Mouse (Mus musculus) cerebellum, adult 9-10 months (tissue): ENCODE measurements at regions not wholly inside any gene's neighbourhood (a gene's known extent, or its start where the extent isn't known, plus 50 kb on each side); places are given as distances from the start of the nearest gene placed in this dataset.
A peak's percentile ranks its signal among the peaks of the same experiment; 100 is the strongest.
"Not testable (repeated sequence)": the region's sequence is repeated elsewhere in the genome, so short reads cannot be mapped to it uniquely, and the experiment has no call there.

Source experiments
- DNase-seq: peaks from one replicate; pipeline ENCODE4 v3.0.0; 2022

DNA sequence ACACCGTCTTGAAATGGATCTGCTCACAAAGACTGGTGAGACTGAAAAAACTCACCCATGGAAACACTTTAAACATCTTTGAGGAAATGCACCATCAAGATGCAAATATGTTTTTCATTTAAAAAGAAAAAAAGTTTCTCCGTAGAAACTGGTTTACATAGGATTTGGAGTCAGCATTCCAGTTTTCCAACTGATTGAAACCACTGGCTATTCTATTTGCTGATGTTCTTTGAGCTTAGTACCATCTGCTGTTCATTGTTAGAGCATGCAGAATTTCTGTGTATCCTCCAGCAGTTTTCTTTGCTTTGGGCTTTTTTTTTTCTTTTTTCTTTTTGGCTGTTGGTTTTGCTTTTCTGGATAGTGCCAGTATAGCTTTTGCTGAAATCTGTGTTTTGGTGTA lies 1948.3 kb downstream of the 9330182O14Rik start:
- DNase-seq: no peak

GRCm38 (mm10) chr15:42100730-42101129 lies 1966.6 kb downstream of the 9330182O14Rik start:
- DNase-seq: no peak

DNA sequence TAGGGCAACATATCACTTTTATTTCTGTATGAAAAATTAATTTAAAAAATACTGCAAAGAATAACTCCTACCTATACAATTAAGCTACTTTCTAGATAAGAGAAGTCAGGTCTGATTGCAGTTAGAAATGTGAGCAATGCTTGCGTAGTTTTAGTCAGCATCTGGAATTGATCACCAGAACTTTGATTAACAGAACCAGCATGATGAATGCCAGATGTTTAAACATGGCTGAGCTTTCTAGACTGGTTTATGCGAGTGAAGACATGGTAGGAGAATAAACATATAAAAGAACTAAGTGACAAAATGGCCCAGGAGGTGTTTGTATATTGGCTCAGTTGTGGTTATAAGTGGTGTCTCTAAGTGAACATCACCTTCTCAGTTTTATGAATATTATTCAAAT lies 1970.7 kb downstream of the 9330182O14Rik start:
- no peak for DNase-seq

GRCm38 (mm10) chr15:42107106-42107505 lies 1972.9 kb downstream of the 9330182O14Rik start:
- no peak for DNase-seq

GRCm38 (mm10) chr15:42111811-42112210 lies 1977.6 kb downstream of the 9330182O14Rik start:
- no peak for DNase-seq

DNA sequence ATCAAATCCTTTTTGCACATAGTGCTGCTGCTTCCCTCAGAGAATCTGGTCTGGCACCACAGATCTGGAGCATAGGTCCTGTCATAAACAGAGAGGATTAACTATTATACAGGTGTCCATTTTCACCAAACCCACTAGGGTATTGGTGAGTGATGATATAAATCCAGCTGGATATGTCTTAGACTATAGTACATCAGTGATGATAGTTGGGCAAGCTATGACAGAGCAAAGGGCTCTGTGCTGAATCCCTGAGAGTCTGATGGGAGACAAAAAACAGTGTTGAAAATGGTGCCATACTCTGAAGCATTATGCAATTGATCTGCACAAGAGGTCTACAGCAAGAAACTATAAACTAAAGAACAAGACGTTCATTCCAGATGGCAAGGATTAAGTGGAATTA lies 1993.3 kb downstream of the 9330182O14Rik start:
- no peak for DNase-seq

DNA sequence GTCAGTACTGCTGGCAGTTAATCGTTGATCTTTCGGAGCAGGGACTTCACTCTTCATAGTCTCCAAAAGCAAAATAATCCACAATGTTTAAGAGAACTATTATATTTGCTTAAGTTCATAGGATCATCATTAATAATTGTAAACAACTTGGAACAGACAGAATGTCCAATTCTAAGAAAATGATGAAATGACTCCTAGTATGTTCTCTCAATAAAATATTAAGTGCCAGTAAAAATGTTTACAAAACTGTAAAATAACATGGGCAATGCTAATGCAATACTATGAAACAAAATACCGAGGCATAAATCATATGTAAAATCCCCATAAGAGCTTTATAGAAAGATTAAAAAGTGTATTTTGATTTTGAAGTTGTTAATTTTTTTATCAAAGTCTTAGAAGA lies 1994.8 kb downstream of the 9330182O14Rik start:
- no peak for DNase-seq

- no peak for DNase-seq
Measured at GRCm38 (mm10) chr15:42166546-42166945, 2032.4 kb downstream of the 9330182O14Rik start.

- not testable (repeated sequence) for DNase-seq
Measured at GRCm38 (mm10) chr15:42177766-42178165, 2043.6 kb downstream of the 9330182O14Rik start.

- peak; percentile 20 for DNase-seq
Measured at GRCm38 (mm10) chr15:42207187-42207846, 2073.2 kb downstream of the 9330182O14Rik start.

DNA sequence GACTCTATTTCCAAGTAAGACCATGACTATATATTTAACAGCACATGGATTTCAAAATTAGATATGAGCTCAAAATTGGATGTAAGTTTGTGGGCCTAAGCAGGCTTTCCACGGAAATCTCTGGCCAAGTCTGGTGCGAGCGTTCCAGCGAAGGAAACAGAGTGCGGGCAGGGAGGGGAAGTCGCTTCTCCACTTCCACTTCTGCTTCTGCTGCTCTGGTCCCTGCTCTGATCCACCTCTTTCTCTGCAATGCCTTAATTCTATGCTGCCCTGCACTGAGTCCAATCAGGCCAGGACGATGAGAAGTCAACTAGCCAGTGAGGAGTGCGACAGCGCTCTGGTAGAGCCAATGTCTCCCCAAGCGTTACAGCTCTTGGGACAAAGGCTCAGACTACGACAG lies 2085.3 kb downstream of the 9330182O14Rik start:
- DNase-seq: no peak

GRCm38 (mm10) chr15:42220005-42220404 lies 2085.8 kb downstream of the 9330182O14Rik start:
- no peak for DNase-seq

GRCm38 (mm10) chr15:42225006-42225405 lies 2090.8 kb downstream of the 9330182O14Rik start:
- no peak for DNase-seq

DNA sequence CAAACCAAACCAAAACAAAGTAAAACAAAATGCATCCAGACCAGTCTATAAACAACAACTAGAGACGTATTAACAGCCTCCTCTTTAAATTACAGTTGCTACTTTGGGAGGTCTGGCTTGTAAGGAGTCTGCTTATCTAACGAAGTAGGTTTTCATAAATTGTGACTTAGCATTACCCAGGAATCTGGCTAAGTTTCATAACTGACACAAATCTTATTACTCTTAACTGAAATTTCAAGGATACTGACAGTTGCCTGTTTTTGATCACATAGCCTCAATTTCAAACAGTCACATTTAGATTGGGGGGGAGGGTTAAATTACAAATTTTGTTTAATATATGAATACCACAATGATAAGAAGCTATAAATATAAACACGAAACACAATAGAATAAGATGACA lies 2097.5 kb downstream of the 9330182O14Rik start:
- no peak for DNase-seq

- no peak for DNase-seq
Measured at GRCm38 (mm10) chr15:42246812-42247211, 2112.6 kb downstream of the 9330182O14Rik start.

- peak; percentile 2 for DNase-seq
Measured at GRCm38 (mm10) chr15:42252730-42253330, 2118.7 kb downstream of the 9330182O14Rik start.

DNA sequence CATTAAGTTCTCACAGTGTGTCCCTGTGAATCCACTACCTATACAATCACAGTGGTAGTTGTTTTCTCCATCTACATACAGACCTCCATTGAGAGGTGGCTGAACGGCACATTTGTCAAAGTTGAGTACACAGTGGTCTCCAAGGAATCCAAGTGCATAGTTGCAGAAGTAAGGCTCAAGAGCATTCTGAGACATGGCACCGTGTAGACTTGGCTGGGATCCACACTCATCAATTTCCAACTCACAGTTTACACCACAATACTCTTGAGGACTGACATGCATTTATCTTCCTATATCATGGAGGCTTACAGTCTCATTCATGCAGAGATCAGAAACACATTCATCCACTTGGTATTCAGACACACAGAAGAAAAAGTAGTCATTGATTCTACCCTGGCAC lies 2122.2 kb downstream of the 9330182O14Rik start:
- DNase-seq: no peak

DNA sequence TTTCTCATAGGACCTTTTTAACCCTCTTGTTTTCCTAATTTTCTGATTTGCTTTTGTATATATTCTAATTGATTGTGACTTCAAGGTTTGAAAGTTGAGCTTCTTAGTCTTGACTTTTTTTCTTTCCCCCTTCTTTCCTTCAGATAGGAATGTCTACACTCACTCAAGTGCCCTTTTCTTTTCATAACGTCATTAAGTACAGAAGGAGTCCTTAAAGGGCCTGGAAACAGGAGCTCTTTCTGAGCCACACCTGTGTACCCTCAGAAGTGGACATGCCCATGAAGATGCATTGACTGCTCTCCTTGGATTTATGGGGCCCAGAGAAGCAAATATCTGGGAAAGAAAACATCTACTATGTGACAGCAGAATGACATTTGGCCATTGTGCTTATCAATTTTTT lies 2141.0 kb downstream of the 9330182O14Rik start:
- no peak for DNase-seq

GRCm38 (mm10) chr15:42277247-42277646 lies 2143.1 kb downstream of the 9330182O14Rik start:
- DNase-seq: no peak

GRCm38 (mm10) chr15:42280810-42281209 lies 2146.6 kb downstream of the 9330182O14Rik start:
- DNase-seq: no peak

GRCm38 (mm10) chr15:42296406-42296805 lies 2162.2 kb downstream of the 9330182O14Rik start:
- no peak for DNase-seq

DNA sequence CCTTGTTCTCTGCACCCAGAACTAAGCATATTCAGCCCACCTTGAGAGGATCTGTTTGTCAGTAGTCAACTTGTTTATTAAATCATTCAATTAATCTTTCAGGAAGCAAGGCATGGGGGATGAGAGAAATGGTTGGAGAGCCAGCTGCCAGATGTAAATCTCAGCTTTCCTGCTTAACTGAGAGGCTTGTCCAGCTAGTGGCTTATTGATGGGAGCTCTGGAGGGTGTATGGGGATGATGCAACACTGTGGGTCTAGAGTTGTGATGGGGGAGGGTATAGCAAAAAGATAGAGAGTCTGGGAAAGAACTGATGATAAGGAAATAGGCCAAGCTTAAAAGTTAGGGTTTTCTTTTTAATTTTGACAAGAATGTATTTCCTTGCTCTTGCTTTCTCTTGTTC lies 2163.3 kb downstream of the 9330182O14Rik start:
- DNase-seq: no peak

- no peak for DNase-seq
Measured at GRCm38 (mm10) chr15:42301956-42302355, 2167.8 kb downstream of the 9330182O14Rik start.

- no peak for DNase-seq
Measured at GRCm38 (mm10) chr15:42304097-42304496, 2169.9 kb downstream of the 9330182O14Rik start.

- DNase-seq: peak; percentile 93
Measured at GRCm38 (mm10) chr15:42309586-42309985, 2175.4 kb downstream of the 9330182O14Rik start.
